Mouse (Mus musculus): Measurements from ENCODE around the gene Supt20.
"Not testable (repeated sequence)": the region's sequence is repeated elsewhere in the genome, so short reads cannot be mapped to it uniquely, and the experiment has no call there.

The Supt20 gene

DNA sequence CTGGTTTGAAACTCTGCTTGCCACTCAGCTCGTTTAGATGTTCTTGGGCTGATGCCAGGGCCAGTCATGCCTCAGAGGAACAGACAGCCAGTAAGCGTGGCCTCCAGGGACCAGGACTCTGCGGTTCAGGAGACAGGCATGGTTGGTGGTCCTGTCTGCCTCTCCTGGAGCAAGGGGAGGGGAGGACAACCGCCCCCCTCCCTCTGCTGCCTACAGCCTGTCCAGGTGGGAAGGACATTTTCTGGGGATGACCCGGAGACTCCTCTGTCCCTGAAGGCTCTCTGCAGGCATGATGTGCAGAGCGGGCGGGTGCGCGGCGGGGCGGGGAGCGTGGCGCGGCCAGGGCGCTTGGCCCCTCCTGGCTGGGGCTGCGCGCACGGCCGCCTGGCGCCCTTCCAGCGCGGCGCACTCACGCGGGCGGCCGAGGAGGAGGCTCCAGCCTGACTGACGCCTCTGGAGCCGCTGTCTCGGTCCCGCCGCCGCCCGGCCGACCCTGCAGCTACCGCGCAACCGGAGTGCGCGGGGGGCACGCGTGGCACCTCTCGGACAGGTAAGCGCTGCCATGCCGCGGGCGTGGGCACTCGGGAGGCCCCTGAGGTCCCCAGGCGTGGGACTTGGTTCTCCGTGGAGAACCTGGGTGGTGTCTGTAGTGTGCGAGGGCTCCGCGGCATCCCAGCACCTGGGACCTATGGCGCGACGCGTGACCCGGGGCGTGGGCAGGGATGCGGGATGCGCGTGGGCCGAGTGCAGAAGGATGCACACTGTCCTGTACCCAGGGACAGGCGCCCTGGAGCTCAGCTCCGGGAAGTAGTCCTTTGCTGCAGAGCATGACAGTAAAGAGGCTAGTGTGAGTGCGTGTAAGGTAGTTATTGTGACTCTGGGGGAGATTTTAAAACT is 62.8 kb downstream of the Supt20 start, which contains the start of gene Smad9:
Smad9 (plus strand) TSS at position 438 of the 897 bp plus-strand sequence.
- peak; percentile 48 to 52 for DNase-seq (ENCODE audit: low spot score in 2 of 2)

DNA sequence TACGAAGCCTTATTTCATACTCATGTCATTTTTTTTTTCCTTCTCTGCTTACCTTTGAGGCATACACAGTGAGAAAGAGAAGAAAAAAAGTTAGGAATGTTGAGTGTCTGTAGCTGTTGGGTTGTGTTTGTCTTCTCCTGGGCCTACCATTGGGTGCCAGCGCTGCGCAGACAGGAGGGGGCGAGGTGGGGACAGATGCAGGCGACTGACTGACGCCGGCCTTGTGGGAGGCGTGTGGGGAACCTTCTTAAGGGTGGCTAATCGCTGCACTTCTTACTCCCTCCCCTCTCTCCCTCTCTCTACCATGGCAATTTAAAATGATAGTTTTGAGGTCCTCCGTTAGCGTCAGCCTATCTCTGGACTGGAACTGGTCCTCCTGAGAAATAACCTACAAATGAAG is 63.5 kb downstream of the Supt20 start:
- no peak for DNase-seq (ENCODE audit: low spot score in 2 of 2)

DNA sequence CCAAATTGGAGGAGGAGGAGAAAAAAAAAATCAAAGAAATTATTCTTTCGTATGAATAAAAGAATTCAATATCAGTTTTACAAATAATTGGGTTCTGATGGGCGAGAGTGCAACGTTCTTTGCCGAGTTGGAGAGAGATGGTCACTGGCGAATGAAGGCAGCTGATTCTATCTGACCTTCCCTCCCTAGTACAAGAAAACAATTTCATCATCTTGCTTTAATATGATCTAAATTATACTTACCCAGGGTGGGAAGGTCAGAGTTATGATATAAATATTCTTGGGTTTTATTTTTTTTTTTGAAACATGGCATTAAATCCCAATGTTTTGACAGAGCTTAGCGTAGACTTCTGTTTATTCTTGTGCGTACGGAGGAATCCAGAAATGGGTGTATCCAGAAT is 64.8 kb downstream of the Supt20 start:
- DNase-seq (ENCODE audit: low spot score in 2 of 2), result no peak

DNA sequence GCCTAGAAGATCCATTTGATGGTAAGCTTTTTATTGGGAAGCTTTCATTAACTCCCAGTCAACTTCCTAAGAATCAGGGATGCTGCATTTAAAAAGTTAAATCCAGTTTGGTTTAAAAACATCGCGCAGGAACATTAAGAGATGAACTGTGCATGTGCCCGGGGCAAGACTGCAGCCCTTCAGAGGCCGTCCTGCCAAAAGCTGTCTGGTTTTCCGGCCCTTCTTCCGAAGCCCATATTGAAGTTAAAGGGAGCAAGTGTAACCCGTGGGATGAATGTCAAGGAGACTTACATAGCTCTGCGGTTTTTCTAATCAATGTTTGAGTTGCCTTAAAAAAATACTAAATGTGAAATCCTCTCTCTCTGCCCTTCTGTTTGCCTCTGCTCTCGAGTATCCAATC is 66.6 kb downstream of the Supt20 start:
- DNase-seq (ENCODE audit: low spot score in 2 of 2), result no peak

DNA sequence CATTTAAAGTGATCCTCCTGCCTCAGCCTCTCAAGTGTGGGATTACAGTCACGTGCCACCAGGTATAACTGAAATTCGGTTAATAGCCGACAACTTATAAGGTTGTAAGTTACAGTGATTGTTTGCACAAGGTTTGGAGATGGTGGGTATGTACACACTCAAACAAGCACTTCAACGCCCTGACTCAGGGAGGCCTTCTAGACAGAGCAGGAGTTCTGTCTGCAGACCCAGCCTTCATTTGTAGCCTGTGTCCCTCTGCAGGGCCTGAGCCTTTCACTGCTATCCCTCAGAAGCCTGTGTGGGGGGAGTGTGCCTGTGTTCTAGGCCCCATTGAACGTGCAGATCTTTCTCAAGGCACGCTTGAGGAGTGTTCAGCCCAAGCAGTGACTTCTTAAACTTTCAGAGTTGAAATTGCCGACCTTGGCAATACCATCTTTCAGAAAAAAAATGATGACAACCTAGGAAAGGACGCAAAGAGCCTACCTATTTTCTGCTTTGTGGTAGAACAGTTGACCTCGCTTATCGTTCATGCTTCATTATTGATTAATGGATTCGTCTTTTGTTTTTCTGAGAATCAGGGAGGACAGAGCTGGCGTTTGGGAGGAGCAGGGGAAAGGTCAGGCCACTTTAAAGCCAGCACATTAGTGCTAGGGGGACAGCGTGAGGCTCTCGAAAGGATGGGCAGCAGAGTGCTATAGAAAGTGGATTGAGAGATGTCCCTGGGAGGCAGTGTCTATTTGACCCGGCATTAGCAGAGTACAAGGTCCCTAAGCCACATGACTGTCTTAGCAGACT is 67.9 kb downstream of the Supt20 start:
- no peak for DNase-seq (ENCODE audit: low spot score in 2 of 2)

DNA sequence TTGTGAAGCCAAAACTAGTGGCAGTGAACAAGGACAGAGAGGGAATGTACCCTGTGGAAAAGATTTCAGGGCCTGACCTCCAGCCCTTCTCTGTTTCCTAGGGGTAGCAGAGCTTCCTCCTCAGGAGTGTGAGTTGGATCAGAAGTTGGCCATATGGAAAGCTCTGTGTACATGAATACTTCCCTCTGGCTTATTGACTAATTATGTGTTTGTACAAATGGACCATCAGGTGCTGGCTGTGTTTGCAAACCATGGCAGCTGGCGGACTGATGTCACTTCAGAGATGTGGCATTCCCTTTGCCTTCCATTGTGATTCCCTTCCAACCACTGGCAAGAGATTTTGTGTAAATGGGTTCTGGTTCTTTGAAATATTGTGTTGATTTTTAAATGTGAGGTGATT is 68.7 kb downstream of the Supt20 start:
- no peak for DNase-seq (ENCODE audit: low spot score in 2 of 2)

DNA sequence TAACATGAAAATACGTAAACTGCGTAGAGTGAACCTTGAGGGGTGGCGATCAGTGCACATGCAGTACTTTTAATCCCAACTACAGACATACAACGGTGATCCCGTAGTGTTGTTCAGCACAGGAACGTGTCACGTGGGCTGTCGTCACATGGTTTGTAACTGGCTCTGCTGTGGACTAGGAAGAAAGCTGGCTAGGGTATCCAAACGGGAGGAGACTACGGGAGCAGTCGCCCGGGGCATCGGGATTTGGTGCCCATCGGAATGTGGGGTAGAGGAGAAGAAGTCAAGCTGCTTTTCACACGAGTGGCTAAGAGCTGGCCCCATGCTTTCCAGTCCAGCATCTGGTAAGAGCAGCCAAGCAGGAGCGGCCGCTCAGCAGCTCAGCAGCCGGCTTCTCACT is 71.8 kb downstream of the Supt20 start:
- DNase-seq (ENCODE audit: low spot score in 2 of 2), result no peak

DNA sequence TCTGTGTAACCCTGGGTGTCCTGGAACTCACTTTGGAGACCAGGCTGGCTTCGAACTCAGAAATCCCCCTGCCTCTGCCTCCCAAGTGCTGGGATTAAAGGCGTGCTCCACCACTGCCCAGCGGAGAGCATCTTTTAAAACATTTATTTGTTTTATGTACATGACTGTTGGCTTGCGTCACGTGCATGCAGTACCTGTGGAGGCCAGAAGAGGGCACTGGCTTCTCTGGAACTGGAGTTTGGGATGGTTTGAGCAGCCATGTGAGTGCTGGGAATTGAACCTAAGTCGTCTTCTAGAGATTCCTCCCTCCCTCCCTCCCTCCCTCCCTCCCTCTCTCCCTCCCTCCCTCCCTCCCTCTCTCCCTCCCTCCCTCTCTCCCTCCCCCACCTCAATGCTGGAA is 72.9 kb downstream of the Supt20 start:
- not testable (repeated sequence) for DNase-seq (ENCODE audit: low spot score in 2 of 2)

DNA sequence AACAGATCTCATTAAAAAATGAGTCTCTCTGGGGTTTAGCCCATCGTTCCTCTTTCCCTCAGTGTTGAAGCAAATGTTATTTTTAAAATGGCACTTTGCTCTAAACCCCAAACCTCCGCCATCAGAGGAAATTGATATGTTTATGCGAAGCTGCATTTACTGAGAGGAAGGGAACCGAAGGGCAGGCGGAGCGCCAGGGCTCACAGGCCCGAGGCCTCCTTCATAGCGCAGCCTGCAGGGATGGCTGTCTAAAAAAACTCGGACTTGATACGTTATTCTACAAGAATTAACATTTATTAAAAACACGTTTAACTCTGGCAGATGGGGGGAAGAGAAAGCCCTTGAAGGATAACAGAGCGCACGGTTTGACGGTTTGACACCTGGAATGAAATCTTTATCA is 73.4 kb downstream of the Supt20 start:
- DNase-seq (ENCODE audit: low spot score in 2 of 2), result no peak

DNA sequence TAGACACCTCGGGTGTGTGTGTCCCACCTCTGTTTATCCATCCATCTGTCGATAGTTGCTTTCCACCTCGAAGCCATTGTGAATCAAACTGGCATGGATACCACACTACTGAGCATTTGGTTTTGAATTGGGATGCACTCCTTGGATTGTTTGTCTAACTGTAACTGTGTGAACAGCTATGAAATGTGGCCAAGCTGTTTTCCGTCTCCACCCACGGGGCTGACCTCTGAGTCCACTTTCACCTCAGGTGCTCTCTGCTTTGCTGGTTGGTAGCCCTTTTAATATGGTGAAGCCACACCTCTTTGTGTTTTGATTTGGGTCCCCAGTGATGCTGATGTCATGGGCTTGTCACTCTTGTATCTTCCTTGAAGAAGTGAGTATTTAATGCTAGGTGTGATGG is 74.2 kb downstream of the Supt20 start:
- DNase-seq (ENCODE audit: low spot score in 2 of 2), result no peak

DNA sequence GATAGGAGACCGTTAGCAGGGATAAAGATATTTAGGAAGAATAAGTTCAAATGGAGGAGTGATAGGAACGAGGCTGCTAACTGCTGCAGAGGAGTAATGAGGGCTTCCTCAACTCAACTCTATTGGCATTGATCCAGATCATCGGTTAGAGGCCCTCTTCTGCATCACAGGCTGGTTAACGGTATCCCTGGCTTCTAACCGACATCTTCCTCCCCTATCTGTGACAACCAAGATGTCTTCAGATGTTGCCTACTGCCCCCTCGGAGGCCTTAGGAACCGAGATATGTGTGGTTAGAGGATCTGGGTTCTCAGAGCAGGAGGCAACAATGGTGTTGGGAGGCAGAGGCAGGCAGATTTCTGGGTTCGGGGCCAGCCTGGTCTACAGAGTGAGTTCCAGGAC is 76.0 kb downstream of the Supt20 start:
- no peak for DNase-seq (ENCODE audit: low spot score in 2 of 2)

DNA sequence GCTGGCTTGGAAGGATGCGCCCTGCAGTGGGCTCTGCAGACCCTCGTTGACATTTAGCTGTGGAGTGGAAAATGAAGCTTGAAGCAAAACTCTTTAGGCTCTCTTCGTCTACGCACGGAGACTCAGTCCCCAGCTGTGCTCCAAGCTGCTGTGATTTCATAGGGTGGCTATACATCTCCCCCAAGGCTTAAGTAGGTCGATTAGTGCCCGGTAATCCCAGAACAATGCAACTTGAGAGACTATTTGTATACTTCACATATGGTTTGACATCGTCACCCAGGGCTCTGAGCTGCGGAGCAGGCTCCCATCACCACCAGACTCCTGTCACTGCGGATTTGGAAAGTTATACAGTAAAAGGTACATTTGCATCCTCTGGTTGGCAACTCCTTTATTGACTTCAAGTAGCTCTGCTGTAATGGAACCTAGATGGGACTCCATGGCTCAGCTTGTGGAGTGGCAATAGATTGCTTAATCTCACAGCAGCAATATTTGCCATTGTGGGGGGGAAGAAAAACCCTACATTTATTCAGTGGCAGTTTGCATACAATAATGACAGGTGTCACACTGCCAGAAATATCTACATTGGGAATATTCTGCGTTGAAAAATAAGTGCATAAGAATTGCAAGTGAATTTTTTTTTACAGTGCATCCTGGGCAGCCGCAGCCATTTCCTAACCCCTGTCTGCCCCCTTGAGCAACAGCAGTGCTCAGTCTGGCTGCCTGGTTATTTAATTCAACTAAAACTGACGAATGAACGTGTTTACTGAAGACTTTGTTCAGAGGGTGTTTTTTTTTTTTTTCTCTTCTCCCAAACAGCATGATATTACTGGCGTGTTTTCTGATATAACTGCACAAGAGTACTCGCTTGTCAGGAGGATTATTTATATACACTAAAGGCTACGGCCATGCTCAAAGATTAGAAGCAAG is 77.0 kb downstream of the Supt20 start:
- DNase-seq (ENCODE audit: low spot score in 2 of 2), result no peak

DNA sequence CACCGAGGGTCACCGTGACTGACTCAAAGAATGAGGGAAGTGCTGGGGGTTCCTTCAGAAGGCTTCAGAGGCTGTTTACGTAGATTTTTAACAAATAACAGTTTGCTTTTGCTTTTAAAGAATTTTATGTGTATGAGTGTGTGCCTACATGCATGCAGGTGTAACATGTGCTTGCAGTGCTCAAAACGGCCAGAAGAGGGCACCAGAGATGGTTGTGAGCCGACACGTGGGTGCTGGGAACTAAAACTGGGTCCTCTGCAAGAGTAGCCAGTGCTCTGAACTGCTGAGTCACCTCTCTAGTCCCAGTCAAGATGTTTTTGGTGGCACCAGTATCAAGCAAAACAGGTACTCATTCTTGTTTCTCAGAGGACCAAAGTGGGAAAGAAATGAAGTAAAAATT is 81.0 kb downstream of the Supt20 start:
- DNase-seq (ENCODE audit: low spot score in 2 of 2), result no peak

DNA sequence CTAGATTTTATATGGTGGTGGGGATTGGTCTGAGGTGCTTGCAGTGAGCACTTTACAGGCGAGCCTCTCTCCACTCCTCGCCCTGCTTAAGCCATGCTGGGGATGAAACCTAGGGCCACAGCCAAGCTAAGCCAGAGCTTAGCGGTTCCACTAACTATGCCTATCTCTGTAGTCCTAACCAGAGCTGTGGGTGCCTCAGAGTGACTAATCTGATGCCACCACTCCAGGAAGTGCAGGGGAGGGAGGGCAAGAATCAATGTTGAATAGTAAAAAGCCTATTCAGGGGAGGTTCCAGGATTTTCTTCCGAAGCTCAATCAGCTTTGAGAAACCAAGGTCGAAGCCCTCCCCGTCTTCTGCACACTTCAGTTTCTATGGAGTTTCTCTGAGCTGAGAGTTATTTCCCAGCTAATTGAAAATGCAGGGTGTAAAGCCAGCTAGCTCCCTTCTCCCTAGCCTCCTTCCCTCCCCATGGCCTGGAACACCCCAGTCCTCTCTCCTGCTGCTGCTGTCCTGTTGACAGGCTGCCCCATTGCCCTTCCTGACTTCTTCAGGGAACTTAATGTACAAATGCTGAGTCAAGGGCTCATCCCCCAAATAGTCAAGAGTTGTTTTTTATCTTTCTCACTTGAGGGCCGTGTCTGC is 83.5 kb downstream of the Supt20 start:
- no peak for DNase-seq (ENCODE audit: low spot score in 2 of 2)
